Mouse (Mus musculus) embryonic stem cell, embryonic (primary cell): Measurements from ENCODE around the gene Erc2.

ENCODE experiments used
- CTCF ChIA-PET, 4 experiments: fragments of 300-600 bp in 2 of 4; fragments of 350-600 bp in 2 of 4; sonication (Branson Sonifier 250); formaldehyde crosslinking; loops; one replicate each; lab custom pipeline; 2022; ENCODE audit warnings: inconsistent platforms in 2 of 4; lab: Charles Lee
- POLR2A ChIA-PET, 4 experiments: fragments of 300-600 bp in 2 of 4; fragments of 350-600 bp in 2 of 4; sonication (Branson Sonifier 250); formaldehyde crosslinking; loops; one replicate each; lab custom pipeline; 2022; ENCODE audit warnings: antibody characterized with exemption in 4 of 4, inconsistent platforms in 1 of 4; lab: Charles Lee

Erc2 gene

DNA sequence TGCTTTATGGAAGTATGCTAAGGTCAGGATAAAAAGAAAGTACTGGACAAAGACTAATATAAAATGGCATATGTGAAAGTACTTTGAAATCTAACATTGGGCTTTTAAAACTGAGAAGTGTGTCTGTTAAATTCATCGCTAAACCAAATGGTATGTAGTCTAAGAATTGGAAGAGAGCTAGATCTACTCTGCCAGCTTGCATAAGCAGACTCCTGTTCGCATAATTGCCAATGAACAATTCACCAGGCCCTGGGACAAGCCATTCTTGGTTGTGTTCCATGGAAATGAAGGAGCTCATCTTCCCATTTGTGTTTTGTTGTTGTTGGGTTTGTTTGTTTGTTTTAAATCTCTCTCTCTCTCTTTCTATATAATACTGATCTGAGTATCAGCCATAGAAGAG, 521.8 kb downstream of the Erc2 start:
- ChIA-PET POLR2A (no interaction called here), CTCF (no interaction called here)

DNA sequence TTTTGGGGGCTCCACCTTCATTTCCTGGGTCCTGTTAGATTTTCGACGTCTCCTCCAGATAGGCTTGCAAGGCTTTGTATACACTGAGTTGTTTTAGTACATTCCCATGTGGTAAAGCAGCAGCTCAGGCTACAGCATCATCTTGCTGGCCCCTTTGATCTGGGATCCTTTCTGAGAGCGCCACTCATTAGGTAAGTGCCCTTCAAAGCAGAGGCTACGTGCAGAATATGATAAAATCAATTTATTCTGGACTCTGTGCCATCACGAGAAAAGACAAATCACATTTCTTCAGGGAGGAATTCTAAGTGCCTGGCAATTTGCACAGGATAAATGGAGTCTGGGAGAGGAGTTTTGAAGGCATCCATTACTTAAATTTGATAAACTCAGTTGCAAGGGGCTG, 525.0 kb downstream of the Erc2 start:
- POLR2A ChIA-PET: no interaction called here
- CTCF ChIA-PET: no interaction called here

DNA sequence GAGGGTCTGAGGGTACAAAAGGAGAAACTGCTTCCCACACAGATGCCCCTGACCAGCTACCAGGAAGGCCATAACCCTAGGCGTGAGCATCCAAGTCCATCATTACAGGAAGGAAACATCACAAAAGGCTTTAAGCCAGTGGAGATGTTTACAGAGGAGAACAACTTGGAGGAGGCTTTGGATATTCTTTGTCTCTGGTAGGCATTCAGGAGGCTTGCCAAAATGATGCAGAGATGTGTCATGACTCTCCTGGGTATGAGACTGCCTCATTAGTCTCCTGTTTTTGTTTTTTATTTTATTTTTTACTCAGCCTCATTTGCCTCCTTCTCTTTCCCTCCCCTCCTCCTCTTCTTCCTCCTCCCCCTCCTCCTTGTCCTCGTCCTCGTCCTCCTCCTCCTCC, 528.7 kb downstream of the Erc2 start:
- ChIA-PET POLR2A (no interaction called here), CTCF (no interaction called here)

DNA sequence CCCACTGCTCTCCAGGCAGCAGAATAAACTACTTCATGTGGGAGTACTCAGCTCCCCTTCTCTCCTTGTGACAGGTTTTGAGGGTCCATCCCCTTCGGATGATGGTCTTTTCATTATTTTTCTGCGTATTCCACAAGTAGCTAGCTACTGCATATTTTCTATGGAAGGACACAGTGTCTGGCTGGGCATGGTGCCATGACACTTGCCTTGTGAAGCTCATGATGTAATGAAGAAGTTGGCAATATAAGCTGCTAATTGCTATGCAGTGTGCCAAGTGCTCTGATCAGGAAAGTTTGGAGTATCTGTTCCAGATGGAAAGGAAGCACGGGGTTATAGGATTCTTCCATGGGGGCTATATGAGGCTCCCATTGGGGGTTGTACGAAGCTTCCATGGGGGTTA, 533.5 kb downstream of the Erc2 start:
- CTCF ChIA-PET: no interaction called here
- POLR2A ChIA-PET: no interaction called here

DNA sequence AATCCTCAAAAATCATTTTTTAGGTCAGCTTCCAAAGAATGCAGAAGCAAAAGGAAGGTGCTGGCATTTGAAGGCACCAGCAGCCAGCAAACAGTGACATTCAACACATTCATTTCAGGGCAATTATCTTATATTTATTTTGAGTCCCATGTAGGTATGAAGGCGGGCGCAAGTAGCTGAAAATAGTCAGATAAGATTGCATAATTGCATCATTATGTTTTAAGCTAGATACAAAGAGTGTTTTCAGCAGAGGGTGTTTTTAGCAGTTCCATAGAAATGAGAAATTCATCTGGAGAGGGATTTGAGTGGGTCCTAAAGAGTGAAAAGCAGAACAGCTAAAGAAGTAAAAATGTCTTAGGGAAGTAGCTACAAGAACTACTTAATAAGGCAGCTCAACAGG, 538.6 kb downstream of the Erc2 start:
- ChIA-PET POLR2A (no interaction called here), CTCF (no interaction called here)

DNA sequence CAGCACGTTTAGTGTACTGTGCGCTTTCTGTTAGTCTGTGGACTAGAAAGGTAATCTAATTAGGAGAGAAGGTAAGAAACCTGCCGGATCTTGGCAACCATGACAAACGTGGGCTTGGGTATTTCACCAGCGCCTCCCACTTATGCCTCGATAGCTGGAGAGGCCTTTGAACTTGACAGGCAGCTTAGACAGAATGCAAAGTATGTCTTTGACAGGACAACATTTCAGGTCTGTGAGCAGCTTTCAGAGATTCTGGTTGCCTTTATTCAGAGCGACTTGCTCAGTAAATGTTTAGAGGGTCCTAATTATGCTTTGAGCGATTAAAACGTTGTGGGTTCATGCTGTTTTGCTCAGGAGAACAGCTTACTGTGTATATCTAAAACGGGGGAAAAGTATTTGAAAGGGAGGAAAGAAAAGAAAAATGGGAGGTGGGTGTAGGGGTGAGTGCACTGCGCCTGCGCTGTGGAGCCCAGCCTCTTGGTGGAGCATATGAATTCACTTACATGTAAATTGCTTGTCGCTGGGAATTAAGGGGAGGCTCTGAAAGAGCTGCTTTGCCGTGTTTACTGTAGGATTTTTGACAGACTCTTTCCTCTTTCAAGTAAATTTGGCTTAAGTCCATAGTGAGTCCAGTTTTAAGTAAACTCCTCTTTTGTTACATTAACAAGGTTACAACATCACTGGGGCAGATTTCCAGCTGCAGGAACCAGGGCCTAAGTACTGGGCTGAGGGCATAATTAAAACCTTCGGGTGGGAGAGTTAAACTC, 542.6 kb downstream of the Erc2 start:
- CTCF ChIA-PET: interaction anchor here in 2 of 4 experiments (0.6 kb wide), 2 partner anchors 82 to 249 kb away, joined by 3 to 7 read pairs; no protein-coding TSS in a partner anchor
- POLR2A ChIA-PET: no interaction called here

DNA sequence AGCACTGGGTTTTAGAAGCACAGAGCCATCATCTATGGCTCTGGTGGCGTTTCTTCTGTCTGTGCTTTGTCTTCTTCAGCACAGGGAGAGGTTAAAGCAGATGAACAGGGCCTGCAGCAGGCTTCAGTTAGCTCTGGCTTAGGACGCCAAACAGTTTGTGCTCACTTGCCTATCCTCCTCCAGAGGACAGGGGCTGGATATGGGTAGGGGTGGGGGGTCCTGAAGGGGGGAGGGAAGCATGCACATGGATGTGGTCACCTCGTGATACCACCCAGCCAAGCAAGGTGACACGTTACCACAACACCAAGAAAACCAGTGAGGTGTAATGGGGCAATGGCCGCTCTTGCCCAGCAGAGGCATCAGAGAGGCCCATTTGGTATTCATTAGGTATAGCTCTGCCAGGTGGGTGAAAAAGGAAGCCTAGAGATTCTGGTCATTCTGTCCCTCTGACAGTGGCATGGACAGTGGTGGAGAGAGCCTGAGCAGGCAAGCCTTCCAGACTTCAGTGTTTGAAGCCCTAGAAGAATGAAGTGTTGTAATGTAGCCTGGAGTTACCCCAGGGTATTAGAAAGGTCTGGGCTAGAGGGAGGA, 543.5 kb downstream of the Erc2 start:
- ChIA-PET CTCF (interaction anchor here in 2 of 4 experiments (0.6 kb wide), 2 partner anchors 81 to 248 kb away, joined by 3 to 7 read pairs; no protein-coding TSS in a partner anchor), POLR2A (no interaction called here)

DNA sequence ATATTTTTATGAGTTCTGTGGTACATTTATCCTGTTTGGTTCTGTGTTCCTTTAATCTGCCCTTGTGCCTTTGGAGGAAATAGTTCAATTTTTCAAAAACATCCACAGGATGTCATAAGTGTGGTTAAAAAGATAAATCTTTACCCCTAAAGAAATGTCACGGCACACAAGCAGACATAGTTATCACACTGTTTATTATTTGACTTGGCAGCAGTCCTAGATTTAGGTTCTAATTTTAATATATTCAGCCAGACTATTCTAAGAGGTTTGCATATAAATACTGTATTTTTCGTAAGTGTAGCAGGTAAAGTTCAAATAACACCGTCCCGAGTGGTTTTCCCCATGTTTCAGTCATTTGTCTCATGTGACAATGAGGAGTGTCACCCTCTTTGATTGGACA, 548.5 kb downstream of the Erc2 start:
- ChIA-PET CTCF (no interaction called here), POLR2A (no interaction called here)

DNA sequence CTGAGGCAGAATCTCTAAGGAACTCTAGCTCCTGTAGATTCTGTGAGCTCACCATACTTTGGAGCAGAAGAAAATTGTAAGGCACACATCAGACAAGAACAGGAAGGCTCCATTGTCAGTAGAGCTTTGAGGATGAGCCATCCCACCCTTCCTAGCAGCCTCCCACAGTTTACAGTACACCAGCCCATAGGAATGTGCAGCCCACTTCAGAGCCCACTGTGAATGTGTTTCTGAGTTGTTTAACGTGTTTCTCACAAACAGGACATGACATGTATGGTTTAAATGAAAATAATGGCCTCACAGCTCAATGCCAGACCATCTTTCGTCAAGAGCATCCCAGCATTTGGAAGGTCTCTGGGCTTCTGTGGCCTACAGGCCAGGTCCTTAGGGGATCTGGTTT, 549.1 kb downstream of the Erc2 start:
- POLR2A ChIA-PET: no interaction called here
- CTCF ChIA-PET: no interaction called here

DNA sequence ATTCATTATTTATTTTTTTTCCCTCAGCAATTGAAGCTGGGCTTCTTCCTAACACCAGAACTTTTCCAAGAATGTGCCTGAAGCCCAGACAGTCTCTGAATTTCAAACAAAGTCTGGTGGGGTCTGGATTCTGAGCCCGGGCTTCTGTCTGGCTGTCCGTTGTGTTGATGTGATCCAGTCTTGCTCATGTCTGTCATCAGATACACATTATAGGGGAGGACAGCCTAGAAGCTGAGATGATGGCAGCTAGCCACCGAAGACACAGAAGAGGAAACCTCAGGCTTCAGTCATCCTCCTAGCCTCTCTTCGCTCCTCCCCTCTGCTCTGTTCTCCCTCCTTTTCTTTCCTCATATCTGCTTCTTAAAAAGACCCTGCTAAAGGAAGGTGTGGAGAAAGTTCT, 551.5 kb downstream of the Erc2 start:
- CTCF ChIA-PET: no interaction called here
- POLR2A ChIA-PET: no interaction called here

DNA sequence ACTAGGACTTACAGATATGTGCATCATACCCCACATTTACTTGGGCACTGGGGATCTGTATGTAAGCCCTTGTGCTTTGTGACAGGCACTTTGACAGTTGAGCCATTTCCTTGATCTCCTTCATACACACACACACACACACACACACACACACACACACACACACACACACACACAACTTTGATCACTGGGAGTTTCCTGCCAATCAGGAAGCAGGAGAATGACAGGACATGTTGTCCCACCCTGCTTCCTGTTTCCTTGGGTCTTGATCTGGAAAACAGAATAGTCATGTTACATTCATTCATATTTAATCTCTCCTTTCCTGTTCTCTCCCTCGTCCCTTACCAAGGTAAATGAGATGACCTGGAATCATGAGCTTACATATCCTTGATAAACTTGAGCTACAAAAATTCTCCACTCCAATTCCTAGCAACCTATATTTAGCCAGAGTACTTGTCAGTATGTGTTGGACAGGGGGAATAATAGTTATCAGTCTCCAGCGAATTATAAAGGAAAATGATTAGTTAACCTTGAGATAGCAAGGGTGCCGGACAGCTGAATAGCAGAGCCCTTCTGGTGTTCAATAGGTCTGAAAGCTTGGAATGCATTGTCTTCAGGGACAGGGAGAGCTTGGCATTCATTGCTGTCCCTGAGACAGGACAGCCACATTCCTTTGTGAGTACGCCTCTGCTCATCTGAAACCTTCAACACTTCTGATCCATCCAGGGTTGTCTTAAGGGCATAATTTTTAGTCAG, 559.0 kb downstream of the Erc2 start:
- POLR2A ChIA-PET: no interaction called here

DNA sequence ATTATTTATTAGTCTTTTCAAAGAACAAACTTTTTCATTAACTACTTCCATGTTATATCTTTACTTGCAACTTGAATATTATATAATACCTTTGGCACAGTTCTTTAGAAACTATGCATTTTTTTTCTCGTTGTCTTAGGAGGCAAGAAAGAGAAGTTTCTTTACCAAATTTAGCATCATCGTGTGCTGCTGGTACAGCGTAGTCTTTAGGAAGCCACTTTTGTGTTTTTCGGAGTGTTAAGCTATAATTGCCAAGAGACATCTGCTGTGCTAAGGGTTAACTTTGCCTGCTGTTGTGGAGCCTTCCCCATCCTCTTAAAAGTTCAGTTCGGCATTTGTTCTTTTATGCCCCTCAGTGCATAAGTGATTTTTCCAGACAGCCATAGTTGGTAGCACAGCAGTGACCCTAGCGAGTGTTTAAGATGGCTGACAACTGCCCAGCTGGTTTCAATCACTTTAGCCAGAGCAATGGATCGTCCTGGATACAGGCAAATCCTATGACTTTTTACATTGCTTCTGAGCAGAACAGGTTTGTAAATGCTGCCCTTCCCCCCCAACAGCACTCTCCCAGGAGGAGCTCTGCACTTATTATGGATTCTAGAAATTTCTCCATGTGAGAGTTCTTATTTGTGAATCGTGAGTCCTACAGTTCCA, 570.6 kb downstream of the Erc2 start:
- ChIA-PET CTCF (no interaction called here), POLR2A (no interaction called here)

More for the DNA sequence above, 559.0 kb downstream of the Erc2 start:
- CTCF ChIA-PET: no interaction called here

DNA sequence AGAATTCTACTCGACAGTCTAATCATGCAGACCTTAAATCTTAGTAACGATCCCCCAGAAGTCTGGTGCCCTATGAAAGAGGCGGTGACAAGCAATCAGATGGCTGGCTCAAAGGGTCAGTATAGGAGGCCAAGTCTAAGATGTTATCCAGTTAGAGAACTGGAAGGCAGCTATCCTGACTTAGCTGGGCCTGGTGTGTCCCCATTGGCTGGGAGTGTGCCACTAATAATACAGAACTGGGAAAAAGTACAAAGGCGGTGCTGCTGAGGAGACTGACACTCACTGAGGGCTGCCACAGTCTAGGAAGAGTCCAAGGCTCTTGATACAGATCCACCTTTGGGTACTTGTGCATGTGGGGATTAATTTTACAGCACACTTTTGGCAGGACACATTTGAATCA, 581.6 kb downstream of the Erc2 start:
- ChIA-PET CTCF (interaction anchor here in 1 of 4 experiments (0.6 kb wide), 1 partner anchor 463 kb away, joined by 5 read pairs; no protein-coding TSS in a partner anchor), POLR2A (no interaction called here)

DNA sequence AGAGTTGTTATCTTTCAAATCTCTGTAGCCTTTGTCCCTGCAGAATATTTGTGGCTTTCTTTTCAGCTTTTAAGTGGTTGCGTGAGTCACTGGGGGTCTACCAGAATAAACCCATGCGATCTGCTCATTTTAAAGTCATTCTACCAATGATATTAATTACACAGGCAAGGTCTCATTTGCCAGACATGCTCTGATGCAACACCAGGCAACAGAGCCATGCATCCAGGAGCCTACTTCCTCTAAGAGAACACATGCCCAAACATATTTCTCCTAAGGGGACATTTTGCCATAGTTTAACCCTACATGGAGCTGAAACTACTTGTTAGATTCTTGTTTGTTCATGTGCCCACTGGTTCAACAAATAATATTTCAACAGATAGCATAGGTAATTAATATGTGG, 584.1 kb downstream of the Erc2 start:
- POLR2A ChIA-PET: no interaction called here

DNA sequence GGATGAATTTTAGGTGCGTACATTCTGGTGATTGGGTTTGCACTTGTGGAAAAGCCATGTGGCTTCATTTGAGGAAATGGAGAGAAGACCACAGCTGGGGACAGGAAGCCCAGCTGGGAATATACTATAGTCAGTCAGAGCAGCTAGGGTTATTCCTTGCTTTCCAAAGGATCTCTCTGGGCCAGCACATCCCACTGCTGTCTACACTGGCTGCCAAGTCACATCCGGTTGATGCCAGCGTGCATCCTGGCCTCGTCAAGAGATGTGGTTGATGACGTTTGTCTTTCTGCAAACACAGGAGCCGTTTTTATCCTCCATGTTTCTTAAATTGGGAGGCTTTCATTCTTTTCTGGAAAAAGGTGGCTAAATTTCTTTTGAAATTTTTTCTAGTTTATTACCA, 603.3 kb downstream of the Erc2 start:
- CTCF ChIA-PET: no interaction called here
- POLR2A ChIA-PET: no interaction called here

More for the DNA sequence above, 584.1 kb downstream of the Erc2 start:
- CTCF ChIA-PET: no interaction called here

DNA sequence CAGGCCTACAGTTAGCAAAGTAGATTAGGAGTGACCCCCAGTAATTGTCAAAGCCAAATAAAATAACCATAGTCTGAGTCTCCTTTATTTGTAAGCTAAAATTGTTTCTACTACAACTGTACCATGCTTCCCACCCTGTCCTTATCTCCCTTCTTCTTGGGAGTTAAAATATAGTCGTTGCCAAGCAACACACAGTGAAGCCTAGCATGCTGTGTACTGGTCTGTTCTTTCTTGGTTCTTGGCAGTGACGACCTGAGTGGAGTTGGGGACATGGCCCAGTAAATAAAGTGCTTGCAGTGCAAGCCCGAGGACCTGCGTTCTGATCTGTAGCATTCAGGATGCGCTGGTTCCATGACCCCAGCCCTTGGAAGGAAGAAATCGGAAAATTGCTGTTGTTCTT, 608.3 kb downstream of the Erc2 start:
- POLR2A ChIA-PET: interaction anchor here in 1 of 4 experiments (0.6 kb wide), 2 partner anchors 802 to 846 kb away, joined by 3 to 5 read pairs; partner anchors contain the start of gene Fam208a
- CTCF ChIA-PET: interaction anchor here in 1 of 4 experiments (0.6 kb wide), 1 partner anchor 124 kb away, joined by 3 read pairs; no protein-coding TSS in a partner anchor

DNA sequence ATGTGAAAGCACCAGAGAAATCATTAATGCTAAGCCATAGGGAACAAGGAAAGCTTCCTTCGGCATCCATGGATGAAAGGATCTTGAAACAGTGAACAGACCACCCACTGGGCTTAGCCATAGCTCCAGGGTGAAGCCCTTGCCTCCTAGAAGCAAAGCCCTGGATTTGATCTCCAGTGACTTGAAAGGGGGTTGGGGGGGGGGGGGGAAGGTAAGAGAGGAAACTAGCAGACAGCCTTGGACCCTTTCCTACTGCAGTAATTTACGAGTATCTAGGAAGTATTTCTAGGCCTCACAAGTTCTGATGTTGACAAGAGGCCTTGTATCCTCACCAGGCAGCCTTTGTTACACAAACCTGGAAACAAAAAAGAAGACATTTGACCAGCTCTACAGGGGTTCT, 609.0 kb downstream of the Erc2 start:
- CTCF ChIA-PET: interaction anchor here in 1 of 4 experiments (0.6 kb wide), 1 partner anchor 123 kb away, joined by 3 read pairs; no protein-coding TSS in a partner anchor

DNA sequence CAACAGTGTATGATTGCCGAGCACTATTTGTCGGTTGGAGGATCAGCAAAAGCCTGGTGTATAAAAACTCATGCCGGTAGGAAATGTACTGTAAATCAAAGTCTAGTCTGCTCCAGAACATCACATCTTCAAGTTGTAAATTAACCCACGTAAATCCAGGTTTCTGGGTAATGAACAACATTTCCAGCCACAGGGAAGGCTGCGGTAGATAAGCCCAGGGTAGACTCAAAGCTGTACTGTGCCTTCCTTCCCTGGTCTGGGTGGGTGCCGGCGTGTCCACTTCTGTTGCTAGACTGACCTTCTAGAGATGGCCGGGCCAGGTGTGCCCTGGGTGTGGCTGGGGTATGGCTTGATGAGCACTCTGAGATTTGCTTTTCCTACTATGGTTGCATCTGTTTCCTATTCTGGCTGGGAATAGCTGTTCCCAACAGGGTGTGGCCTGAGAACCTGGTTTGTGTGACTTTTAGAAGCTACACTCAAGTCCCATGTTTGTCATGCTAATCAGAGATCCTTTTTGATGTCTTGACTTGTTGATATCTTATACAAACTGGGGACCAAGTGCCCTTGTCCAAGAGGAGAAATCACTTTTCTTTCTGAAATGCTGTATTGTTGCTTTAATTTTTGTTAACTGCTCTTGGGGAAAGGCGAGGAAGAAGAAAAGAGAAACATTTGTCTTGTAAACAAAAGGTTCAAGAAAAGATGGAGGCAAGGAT, 616.3 kb downstream of the Erc2 start:
- POLR2A ChIA-PET: interaction anchor here in 1 of 4 experiments (0.5 kb wide), 1 partner anchor 93 kb away, joined by 5 read pairs; no protein-coding TSS in a partner anchor

More for the DNA sequence above, 609.0 kb downstream of the Erc2 start:
- POLR2A ChIA-PET: interaction anchor here in 1 of 4 experiments (0.6 to 0.9 kb wide), 4 partner anchors 20 to 845 kb away, joined by 3 to 6 read pairs (median 4); partner anchors contain the start of gene Fam208a

DNA sequence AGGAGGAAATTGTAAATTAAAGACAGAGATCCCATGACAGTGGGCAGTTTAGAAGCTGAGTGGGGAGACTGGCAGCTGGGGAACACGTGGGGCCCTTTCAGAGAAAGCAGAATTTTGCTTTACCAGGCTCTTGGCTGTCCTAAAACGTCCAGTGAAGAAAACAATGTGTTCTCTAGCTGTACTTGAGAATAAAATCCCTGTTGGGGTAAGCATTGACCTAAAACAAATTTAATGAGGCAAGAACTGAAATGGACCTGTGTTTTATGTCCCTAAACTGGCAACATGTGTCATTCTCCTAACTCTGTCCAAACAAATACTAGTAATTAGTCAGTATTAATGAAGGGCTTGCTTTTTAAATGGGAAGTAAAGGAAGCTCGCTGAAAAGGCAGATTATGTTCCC, 617.9 kb downstream of the Erc2 start:
- ChIA-PET POLR2A (no interaction called here), CTCF (no interaction called here)

More for the DNA sequence above, 616.3 kb downstream of the Erc2 start:
- CTCF ChIA-PET: interaction anchor here in 1 of 4 experiments (0.6 kb wide), 1 partner anchor 642 kb away, joined by 4 read pairs; no protein-coding TSS in a partner anchor
